Comparison of ENCODE assay signal across 9 mouse cellular contexts in the genomic region with DNA sequence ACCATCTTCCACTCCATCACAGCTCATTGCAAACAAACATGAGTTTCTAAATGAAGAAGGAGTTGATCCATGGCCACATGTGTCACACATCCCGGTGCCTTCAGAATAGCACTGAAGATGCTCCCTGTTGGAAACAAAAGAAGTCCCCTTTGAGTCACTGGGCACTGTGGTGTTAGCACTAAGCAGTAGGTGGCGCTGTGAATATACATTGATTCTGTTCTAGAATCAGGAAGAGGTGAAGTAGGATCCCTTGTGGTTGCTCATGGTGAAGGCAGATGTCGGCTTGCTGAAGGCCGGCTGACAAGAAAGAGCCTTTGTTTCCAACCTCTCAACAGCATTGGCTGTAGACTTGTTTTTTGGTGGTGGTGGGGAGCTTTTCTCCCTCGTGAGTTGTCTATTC.
A peak's percentile ranks its signal among the peaks of the same experiment; 100 is the strongest.
DNase-seq lines count a peak whose midpoint lies in the region; ATAC-seq and TF ChIP-seq lines count a peak whose summit lies in the region.
"Had no signal": no experiment of that assay in that cellular context is flagged by ENCODE, and none has a peak within 500 bp of the region (broad histone marks: within the 10 kb centered on the region; RNA-seq: fewer than 3 reads in every experiment).

No protein-coding gene starts in this region.

- H3K9me3 ChIP-seq in intestine, postnatal 0 days (ENCODE audit: control insufficient read depth): no peaks in the 10 kb centered on the region
- no peaks in the 10 kb centered on the region for H3K9me3 ChIP-seq in intestine, embryonic 15.5 days
- H3K9me3 ChIP-seq in neural tube, embryonic 11.5 days (ENCODE audit: control insufficient read depth, low read length): no peaks in the 10 kb centered on the region
- H3K9me3 ChIP-seq: midbrain, embryonic 12.5 days had no signal

- no peak overlapping the region for H3K9ac ChIP-seq in intestine, postnatal 0 days (ENCODE audit: low read depth, low read length)
- H3K9ac ChIP-seq in intestine, embryonic 15.5 days: no peak overlapping the region
- H3K9ac ChIP-seq in neural tube, embryonic 11.5 days (ENCODE audit: low read length): no peak overlapping the region
- H3K9ac ChIP-seq: midbrain, embryonic 12.5 days had no signal

- H3K4me3 ChIP-seq in intestine, postnatal 0 days (ENCODE audit: low read depth, low read length): no peak overlapping the region
- no peak overlapping the region for H3K4me3 ChIP-seq in intestine, embryonic 15.5 days (replicated peaks)
- no peak overlapping the region for H3K4me3 ChIP-seq in neural tube, embryonic 11.5 days (ENCODE audit: low read depth, low read length)
- H3K4me3 ChIP-seq: midbrain, embryonic 12.5 days had no signal

- peak; percentile 73 for TF ChIP-seq CTCF in intestine, postnatal 0 days (IDR thresholded peaks at IDR 0.05; ENCODE audit: low read depth)

- H3K4me1 ChIP-seq in intestine, postnatal 0 days (replicated peaks; ENCODE audit: control insufficient read depth, insufficient read depth, low read length): no peaks in the 10 kb centered on the region
- no peaks in the 10 kb centered on the region for H3K4me1 ChIP-seq in intestine, embryonic 15.5 days (replicated peaks)
- H3K4me1 ChIP-seq in neural tube, embryonic 11.5 days (ENCODE audit: control insufficient read depth, insufficient read depth, low read length): no peaks in the 10 kb centered on the region
- H3K4me1 ChIP-seq: midbrain, embryonic 12.5 days had no signal

- H3K36me3 ChIP-seq in intestine, postnatal 0 days (ENCODE audit: control insufficient read depth, insufficient read depth): no peaks in the 10 kb centered on the region
- no peaks in the 10 kb centered on the region for H3K36me3 ChIP-seq in intestine, embryonic 15.5 days
- no peaks in the 10 kb centered on the region for H3K36me3 ChIP-seq in neural tube, embryonic 11.5 days (ENCODE audit: control insufficient read depth, insufficient read depth, low read length)
- H3K36me3 ChIP-seq: midbrain, embryonic 12.5 days had no signal

- no peaks in the 10 kb centered on the region for H3K27me3 ChIP-seq in intestine, postnatal 0 days (replicated peaks; ENCODE audit: control insufficient read depth, insufficient read depth, low read length)
- H3K27me3 ChIP-seq in intestine, embryonic 15.5 days (replicated peaks): no peaks in the 10 kb centered on the region
- H3K27me3 ChIP-seq in neural tube, embryonic 11.5 days (ENCODE audit: control insufficient read depth, insufficient read depth, low read length): no peaks in the 10 kb centered on the region
- H3K27me3 ChIP-seq: midbrain, embryonic 12.5 days had no signal

- ATAC-seq in intestine, postnatal 0 days: no peak
- no peak for ATAC-seq in intestine, embryonic 15.5 days
- ATAC-seq in frontal cortex, adult (ENCODE audit: low TSS enrichment): peak; percentile 98
- no peak for ATAC-seq in neural tube, embryonic 11.5 days (ENCODE audit: insufficient read depth, low FRiP score, low TSS enrichment)

- H3K27ac ChIP-seq in intestine, postnatal 0 days (ENCODE audit: low read depth, low read length): no peak overlapping the region
- no peak overlapping the region for H3K27ac ChIP-seq in intestine, embryonic 15.5 days
- H3K27ac ChIP-seq in neural tube, embryonic 11.5 days (ENCODE audit: low read depth, low read length): no peak overlapping the region
- H3K27ac ChIP-seq: midbrain, embryonic 12.5 days had no signal

- peak; percentile 91 for DNase-seq in ES-CJ7 (ENCODE audit: low read depth, low spot score)
- DNase-seq in adrenal gland, adult 18-20 months (ENCODE audit: low spot score in 2 of 2): peak; percentile 29 to 35
- DNase-seq in left cerebral cortex, adult 18-20 months (ENCODE audit: low spot score in 2 of 2): peak; percentile 45 to 76
- peak; percentile 66 for DNase-seq in neural tube, embryonic 11.5 days (ENCODE audit: low spot score)
- DNase-seq in spleen, adult 12 weeks (ENCODE audit: low spot score): no peak

- WGBS in intestine, postnatal 0 days: 39% methylated on average over 5 of the region's 5 CpGs
- WGBS in intestine, embryonic 15.5 days: 33% methylated on average over 5 of the region's 5 CpGs
- 25% methylated on average over 5 of the region's 5 CpGs for WGBS in neural tube, embryonic 11.5 days

- H3K4me2 ChIP-seq in intestine, postnatal 0 days (replicated peaks; ENCODE audit: low read depth): no peak overlapping the region
- H3K4me2 ChIP-seq in intestine, embryonic 15.5 days (replicated peaks): no peak overlapping the region
- H3K4me2 ChIP-seq in neural tube, embryonic 11.5 days (ENCODE audit: low read depth): no peak overlapping the region
- H3K4me2 ChIP-seq: midbrain, embryonic 12.5 days had no signal
